Mouse (Mus musculus): ENCODE data around the gene Mrps36.

Mrps36 gene

GRCm38 (mm10) chr13:100744036-100744744, at the start of gene Mrps36:
Gene Mrps36, minus strand, starts transcription at chr13:100744659.
- DNase-seq: peak; percentile 97

- DNase-seq: peak; percentile 15
Observed at GRCm38 (mm10) chr13:100789083-100789482, 44.6 kb upstream of the Mrps36 start.

GRCm38 (mm10) chr13:100788057-100788456, 43.6 kb upstream of the Mrps36 start:
- peak; percentile 14 for DNase-seq

GRCm38 (mm10) chr13:100787316-100788010, 43.0 kb upstream of the Mrps36 start:
- peak; percentile 75 for DNase-seq

- peak; percentile 93 for DNase-seq
Observed at GRCm38 (mm10) chr13:100786414-100786867, 42.0 kb upstream of the Mrps36 start, which contains the start of gene Ccnb1. Gene Ccnb1, minus strand, starts transcription at chr13:100786570.

- no peak for DNase-seq
Observed at GRCm38 (mm10) chr13:100785806-100786413, 41.5 kb upstream of the Mrps36 start.

- DNase-seq: no peak
Observed at GRCm38 (mm10) chr13:100777491-100777890, 33.0 kb upstream of the Mrps36 start.

- no peak for DNase-seq
Observed at GRCm38 (mm10) chr13:100776710-100777109, 32.3 kb upstream of the Mrps36 start.

GRCm38 (mm10) chr13:100776056-100776419, 31.6 kb upstream of the Mrps36 start:
- no peak for DNase-seq

GRCm38 (mm10) chr13:100775252-100776055, 31.0 kb upstream of the Mrps36 start, which contains the start of gene Cenph:
Gene Cenph, minus strand, starts transcription at chr13:100775899.
- peak; percentile 84 for DNase-seq

- no peak for DNase-seq
Observed at GRCm38 (mm10) chr13:100774704-100775103, 30.2 kb upstream of the Mrps36 start.

GRCm38 (mm10) chr13:100755329-100755728, 10.9 kb upstream of the Mrps36 start:
- no peak for DNase-seq

- DNase-seq: no peak
Observed at GRCm38 (mm10) chr13:100754186-100754585, 9.7 kb upstream of the Mrps36 start.

GRCm38 (mm10) chr13:100753011-100753410, 8.6 kb upstream of the Mrps36 start:
- DNase-seq: no peak

GRCm38 (mm10) chr13:100752529-100752928, 8.1 kb upstream of the Mrps36 start:
- DNase-seq: no peak

GRCm38 (mm10) chr13:100751402-100751801, 6.9 kb upstream of the Mrps36 start:
- no peak for DNase-seq

- DNase-seq: no peak
Observed at GRCm38 (mm10) chr13:100750799-100751198, 6.3 kb upstream of the Mrps36 start.

GRCm38 (mm10) chr13:100748638-100749037, 4.2 kb upstream of the Mrps36 start:
- DNase-seq: peak; percentile 22

- no peak for DNase-seq
Observed at GRCm38 (mm10) chr13:100746090-100746489, 1.6 kb upstream of the Mrps36 start.

GRCm38 (mm10) chr13:100743346-100744035, 968 bp downstream of the Mrps36 start:
- DNase-seq: peak; percentile 76

- peak; percentile 21 for DNase-seq
Observed at GRCm38 (mm10) chr13:100742831-100743230, 1.6 kb downstream of the Mrps36 start.

- DNase-seq: no peak
Observed at GRCm38 (mm10) chr13:100732756-100733155, 11.7 kb downstream of the Mrps36 start.

Measured in kidney, adult 9 months (tissue).